Mouse (Mus musculus): Measurements from ENCODE around the gene Slc24a4. TPM values are rescaled to one million over a fixed set of nuclear protein-coding genes. Genes with fewer than 3 reads are reported as not detected.

Gene Slc24a4
- total RNA-seq, 2 experiments from 2014 or later, result 43.0 to 47.4 TPM

DNA sequence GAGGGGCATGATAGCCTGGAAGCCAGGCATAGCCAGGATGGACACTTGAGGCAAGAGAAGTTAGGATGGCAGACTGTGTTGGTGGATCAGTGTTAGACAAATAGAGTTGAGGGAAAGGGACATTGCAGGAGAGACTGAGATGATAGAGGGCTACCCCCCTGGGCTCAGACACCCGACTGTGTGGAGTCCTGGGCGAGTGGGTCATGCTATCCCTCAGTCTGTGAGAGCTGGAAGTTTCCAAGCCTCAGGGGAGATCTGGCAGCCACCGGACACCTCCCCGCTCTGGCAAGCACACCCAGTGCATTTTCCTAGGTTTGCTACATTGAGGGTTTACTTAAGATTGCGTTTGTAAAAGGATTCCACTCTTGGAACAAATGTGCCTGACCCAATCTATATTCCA lies 157.2 kb downstream of the Slc24a4 start:
- DNase-seq, result no peak

DNA sequence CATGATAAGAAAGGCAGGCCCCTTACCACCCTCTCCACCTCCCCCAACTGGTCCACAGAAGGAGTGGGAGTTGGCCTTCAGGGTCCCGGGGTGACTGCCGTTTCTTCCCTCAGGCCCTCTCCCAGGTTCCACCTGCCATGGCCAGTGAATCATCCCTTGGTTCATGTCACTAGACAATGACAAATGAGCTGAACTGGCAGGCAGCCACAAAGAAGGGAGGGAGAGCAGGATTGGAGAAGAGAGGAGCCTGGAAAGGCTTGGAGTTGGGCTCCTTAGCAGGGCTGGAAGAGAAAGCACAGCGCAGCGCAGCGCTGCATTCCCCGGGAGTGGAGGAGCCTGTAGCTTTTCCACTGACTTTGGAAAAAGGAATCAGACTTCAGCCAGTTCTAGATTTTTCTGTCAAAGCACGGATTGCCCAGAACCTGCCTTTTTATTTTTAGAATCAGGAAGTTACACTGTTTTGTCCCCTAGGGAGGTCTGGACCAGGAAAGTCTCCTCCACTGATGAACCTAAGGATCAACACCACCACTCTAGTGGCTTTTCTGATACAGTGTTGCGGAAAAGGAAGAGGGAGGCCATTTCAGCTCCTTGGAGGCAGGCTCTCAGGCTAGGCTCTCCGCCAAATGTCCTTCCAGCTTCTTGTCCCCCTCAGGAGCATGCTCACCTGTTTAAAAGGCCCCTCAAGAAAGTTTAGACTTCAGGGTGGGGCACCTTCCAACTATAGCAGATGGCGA lies 158.3 kb downstream of the Slc24a4 start:
- no peak for DNase-seq

DNA sequence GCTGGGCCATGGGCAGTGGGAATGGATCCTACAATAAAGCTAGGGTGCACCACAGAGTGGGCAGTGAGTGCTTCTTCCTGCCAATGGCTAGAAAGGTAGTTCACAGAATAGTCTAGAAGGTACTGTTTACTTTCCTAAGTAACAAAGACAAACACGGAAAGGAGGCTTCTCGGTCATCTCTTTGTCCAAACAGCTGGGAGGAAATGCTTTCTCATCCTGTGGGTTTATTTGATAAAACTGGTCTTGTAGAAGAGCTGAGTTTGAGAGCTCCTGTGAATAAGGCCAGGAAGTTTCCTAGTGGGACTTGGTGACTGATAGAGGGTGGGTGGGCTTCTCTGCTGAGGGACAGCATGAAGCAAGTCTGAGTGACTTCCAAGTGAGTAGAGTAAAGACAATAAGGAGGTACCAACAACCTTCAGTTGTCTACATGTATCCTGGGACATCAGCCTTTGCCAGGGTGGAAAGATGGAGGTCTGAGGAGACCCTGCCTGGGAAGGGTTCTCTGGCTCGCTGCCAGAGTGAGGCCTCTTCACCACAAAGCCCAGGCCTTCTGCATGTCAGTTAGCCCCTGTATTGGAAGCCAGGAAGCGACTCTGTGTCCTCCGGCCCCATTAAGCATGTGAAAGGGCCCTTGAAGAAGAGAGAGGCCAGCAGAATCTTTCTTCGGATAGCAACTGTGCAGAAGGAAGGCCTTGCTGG lies 159.5 kb downstream of the Slc24a4 start:
- DNase-seq, result no peak

DNA sequence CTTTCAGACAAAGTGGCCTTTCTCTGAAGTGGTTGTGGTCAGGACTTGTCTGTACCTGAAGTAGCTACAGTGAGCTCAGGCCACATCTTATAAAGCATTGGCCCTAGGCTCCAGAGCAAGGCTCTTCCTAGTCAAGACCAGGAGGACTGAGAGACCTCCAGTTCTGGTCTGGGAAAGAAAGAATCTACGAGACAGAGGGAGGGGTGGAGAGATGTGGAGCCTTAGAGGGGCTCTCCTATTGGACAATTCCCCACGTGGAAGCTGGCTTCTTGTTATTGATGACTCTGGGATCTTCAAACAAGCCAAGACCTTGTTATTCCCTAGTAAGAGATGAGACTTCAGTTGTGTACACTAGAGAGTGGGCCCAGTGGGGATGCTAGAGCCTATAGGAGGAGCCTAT lies 160.3 kb downstream of the Slc24a4 start:
- DNase-seq, result no peak

DNA sequence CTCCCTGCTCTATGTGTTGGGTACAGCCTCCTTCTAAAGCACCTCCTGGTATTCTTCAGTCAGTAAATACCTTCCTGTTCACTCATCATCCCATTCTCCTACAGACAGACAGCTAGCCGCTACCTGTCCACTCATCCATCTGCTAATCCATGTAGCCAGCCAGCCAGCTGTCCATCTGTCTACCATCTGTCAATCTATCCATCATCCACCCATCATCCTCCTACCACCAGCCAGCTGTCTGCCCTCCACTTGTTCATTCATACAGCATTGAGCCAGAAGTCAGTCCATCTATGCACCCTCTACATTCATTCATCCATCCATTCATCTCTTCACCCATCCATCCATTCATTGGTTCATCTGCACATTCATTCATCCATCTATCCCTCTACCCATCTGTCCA lies 161.0 kb downstream of the Slc24a4 start:
- no peak for DNase-seq

DNA sequence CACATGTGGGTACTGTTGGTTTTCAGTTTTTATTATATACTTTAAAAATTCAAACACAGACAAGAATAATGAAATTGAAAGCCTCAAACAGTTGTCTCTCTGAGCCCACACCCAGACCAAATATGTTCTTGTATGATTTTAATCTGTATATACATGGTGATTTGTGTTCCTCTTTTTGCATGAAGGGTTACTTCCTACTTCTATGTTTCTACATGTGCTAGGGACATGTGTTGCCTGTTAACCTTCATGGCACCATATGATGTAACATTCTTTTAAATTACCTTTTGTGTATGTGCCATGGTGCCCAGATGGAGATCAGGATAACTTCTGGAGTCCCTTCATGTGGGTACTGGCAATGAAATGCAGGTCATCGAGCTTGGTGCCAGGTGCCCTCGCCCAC lies 162.1 kb downstream of the Slc24a4 start:
- no peak for DNase-seq

DNA sequence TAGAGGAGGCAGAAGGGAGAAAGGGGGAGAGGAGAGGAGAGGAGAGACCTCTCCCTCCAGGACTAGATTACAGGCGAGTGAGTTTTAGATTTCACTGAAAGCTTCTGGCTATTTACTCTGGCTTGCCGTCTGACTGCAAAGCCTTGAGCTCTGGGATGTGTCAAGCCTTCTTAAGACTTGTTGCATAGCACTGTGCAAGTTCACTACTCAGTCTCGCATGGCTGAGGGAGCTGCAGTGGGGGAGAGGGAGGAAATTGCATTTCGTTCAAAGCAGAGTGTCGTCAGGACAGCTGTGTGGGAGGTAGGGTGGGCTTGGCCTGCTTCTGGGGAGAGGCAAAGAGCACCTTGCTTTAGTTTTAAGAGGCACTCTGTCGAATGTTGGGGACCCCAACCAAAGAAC lies 163.2 kb downstream of the Slc24a4 start:
- no peak for DNase-seq

DNA sequence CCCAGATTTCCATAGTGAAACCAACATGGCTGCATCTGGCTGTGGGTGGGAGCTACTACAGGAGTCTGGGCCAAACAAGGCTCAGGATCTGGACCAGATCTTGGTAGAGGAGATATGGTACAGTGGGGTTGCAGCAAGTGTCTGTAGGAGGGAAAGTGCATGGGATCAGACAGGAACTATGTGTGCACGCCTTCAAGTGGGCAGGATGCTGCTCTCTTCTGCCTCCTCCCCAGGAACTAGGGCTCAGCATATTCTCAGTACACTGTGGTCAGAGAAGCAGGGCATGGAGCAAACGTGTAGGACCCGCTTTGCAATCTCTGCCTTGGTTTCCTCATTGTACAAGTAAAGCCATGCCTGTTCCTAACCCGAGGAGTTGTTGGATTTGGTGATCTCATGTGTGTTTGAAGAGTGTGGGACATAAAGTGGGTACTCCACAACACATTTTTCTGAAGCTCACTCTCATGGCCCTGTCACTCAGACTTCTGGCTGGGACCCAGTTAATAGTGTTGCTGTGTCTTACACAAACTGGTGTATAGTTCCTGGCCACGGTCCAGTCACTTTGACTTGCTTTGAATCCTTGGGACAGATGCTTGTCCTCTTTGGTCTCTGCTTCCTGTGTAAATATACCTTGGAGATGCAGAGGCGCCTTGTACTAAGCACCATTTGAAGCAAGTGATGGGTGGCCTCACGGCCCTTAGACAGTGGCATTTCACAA lies 164.1 kb downstream of the Slc24a4 start:
- no peak for DNase-seq

DNA sequence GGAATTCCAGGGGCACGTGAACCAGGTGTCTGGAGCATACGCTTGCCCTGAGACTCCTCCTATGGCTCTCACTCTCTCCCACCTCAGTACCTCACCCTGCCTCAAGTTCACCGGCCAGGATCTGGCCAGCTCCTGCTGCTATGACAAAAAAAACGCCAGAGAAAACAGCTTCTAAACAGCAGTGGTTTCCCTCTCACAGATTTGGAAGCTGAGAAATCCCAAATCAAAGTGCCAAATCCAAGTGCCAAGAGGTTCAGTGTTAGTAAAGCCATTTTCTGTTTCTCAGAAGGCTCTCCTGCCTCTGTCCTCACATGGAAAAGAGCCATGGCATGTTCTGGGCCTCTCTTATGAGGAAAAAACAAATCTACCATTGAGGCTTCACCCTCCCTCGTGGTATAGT lies 166.1 kb downstream of the Slc24a4 start:
- DNase-seq, result no peak

DNA sequence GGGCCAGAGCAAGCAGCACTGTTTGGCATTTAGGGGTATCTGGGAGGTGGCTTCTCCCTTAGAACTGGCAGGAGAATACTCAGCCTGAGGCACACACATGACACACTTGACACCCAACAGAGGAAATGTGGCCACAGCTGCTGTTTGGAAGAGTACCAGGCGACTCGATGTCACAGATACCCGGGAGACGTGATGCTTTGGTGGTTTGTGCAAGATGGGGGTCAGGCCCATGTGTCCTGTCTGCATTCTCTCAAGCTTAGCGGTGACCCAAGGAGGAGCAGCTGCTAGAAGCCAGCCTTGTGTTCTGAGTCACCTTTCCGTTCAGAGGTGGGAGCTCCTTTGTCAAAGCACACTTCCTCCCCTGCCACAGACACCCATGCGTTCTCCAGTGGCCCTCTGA lies 166.7 kb downstream of the Slc24a4 start:
- no peak for DNase-seq

DNA sequence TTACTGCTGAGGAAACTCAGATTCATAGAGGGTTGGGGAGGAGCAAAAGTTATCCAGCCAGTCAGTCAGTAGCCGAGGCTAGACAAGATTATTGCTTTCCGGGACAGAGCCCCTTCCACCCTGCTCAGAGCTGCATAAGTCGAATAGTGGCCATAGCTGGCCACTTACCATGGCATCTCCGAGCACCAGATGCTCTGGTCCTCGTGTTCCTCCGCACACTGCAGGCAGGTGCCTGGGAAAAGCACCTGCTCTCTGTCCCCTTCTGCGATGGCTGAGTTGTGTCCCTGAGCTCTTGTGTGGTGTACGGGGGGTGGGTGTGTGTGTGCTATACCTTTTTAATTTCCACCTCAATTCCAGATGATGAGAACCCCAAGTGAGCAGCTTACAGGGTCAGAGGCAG lies 167.1 kb downstream of the Slc24a4 start:
- DNase-seq, result no peak

DNA sequence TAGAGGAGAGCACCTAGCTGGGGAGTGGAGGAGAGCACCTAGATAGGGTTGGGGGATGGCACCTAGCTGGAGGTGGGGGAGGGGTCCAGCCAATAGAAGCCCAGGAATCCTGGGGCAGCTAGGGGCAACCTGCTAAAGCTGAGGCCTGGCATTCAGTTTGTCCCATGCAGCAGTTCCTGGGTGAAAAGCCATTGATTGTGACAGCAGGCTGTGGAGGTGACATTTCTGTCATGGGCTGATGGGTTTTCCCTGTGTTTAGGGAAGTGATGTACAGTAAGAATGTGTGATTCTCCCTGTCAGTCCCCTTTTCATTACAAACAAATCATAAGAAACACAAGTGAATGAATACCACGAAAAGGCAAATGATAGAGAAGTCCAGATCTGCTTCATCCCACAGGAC lies 167.8 kb downstream of the Slc24a4 start:
- DNase-seq, result no peak

DNA sequence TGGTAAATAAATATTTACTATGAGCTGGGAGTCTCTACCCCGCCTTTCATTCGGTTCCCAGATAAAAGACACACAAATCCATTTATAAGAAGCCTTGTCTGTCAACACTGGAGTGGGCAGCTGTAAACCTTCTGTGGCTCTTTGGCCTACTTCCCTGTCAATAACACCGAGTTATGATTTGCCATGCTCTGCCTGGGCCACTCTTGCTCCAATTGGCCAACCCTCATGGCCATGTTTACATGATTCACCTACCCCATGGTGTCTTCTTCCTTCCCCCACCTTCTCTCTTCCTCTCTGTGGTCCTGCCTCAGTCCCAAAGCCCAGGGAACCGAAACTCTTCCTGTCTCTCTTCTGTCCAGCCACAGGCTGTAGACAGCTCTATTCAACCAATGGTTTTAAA lies 168.4 kb downstream of the Slc24a4 start:
- DNase-seq, result no peak

DNA sequence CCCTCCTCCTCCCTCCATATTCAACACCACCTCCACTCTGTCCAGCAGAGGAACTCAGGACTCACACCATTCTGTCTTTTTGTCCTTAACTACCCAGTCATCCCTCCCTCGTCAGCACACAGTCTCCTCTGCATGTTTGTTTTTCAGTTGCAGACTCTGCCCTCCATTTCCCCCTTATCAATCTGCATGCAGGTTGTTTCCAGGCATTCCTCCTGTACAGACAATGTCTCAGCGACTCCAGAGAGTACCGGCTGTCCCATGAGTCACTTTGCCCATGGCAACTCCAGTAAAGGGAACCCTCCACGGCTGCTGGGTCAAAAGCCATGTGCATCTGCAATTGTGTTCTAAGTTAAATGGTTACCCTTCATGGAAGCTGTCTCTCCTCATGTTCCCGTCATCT lies 170.7 kb downstream of the Slc24a4 start:
- DNase-seq, result no peak

DNA sequence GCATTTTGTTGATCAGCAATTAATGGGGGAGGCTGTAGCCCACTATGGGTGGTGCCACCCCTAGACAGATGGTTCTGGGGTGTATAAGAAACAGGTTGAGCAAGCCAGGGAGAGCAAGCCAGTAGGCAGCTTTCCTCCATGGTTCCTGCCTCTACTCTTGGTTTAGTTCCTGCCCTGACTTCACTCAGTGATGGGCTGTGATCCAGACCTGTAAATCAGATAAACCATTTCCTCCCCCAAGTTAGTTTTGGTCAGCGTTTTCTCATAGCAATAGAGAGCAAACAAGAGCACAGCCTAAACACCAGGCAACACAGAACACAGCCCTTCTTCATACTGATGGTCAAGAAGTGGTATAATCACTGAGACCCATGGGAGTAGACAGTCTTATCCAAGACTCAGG lies 173.1 kb downstream of the Slc24a4 start:
- DNase-seq, result no peak

DNA sequence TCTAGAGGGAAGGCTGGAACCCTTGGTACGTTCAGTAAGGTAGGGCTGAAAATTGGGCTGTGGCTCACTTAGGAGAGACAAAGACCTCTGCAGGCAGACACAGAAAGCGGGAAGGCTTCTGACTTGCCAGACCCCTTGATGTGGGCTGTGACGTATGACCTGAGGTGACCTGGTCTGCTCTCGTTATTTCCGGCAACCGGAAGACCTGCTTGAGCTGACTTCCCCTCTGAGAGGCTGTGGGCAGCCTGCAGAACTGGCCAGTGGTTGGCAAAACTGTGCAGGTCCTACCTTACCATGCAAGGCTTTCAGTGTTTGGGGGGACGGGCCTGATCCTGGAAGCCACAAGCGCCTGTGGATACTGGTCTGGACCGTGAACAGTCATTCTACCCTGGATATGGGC lies 173.8 kb downstream of the Slc24a4 start:
- no peak for DNase-seq

DNA sequence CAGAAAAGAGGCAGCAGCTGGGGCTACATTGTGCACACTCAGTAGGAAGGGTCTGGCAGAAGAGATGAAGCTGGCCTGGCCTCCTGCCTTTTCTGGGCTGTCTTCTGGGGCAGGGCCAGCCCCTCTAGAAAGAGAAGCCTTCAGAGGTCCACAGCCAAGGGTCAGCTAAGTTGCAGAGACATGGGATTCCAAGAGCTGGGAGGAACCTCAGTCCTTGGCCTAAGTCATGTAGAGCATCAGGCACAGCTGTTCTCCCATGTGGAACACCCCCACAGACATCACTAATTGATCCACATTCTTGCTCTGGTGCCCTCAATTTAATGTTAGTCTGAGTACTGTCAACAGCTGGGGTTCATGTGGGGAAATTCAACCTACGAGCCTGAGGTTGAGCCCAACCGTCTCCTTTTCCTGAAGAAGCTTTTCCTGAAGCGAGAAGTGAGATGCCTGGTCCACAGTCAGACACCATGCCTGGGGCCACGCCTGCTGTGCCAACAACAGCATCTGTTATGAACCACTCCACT lies 174.4 kb downstream of the Slc24a4 start:
- DNase-seq, result no peak

DNA sequence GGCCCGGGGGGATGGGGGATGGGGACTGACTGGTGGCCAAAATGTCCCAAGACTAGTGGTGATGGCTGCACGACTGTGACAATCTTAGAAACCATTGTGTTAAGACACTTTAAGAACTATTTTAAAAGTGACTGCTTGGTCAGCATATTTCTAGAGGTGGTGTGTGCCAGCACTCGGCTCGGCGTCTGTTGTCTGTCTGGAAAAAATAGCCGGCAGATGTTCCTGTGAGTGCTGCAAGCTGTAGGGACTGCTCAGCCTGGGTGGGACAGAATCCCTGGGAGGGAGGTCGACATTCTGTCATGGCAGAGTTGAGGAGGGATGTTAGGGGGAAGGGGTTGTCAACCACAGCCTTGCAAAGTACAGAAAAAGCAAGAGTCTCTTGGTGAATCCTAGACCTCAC lies 175.3 kb downstream of the Slc24a4 start:
- no peak for DNase-seq

DNA sequence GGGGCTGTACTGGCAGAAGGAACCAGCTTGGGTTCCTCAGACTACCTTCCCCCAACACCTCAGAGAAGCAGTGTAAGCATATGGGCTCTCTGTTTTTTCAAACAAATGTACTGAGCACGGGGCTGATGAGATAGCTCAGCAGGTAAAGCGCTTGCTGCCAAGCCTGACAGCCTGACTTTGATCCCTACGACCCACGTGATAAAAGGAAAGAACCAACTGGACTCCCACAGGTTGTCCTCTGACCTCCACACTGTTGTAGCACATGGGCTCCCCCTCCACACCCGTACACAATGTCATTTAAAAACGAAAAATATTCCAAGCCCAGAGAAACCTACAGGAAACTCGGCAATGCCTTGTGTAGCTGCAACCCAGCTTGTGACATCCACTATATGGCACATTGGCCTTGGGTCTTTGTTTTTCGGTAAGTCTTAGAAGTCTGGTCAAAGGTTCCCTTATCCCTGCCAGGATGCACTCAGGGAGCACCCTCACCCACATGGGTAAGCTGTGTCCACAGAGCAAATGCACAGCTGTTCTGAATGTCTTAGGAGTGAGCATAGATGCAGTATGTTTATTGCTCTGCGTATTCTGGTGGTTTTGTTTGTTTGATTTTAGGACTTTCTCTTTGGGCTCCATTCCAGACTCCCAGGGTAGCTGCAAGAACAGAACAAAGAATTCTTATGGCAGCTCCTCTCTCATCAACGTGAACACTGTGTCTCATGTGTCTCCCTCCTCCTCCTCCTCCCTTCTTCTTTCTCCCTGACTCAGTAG lies 176.7 kb downstream of the Slc24a4 start:
- DNase-seq, result no peak

DNA sequence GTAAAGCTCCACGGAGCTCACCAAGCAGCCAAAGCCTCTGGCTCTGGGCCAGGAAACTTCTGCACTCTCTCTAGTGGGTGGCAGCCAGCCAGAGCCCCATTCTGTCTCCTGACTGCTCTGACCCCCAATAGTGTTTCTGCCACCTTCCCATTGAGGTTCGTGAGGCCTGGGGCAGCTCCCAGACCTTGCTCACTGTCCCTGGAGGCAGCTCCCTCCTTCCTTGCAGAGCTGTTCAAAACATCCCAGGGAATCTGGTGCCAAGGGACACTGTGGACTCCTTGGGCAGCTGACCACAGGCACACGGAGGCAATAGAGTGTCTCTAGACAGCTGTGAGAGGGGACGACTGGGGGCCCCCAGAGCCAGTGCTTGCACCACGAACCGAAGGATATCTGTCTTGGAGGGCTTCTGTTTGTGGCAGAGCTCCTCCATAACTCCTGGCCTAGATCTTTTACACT lies 179.5 kb downstream of the Slc24a4 start:
- DNase-seq, result no peak

DNA sequence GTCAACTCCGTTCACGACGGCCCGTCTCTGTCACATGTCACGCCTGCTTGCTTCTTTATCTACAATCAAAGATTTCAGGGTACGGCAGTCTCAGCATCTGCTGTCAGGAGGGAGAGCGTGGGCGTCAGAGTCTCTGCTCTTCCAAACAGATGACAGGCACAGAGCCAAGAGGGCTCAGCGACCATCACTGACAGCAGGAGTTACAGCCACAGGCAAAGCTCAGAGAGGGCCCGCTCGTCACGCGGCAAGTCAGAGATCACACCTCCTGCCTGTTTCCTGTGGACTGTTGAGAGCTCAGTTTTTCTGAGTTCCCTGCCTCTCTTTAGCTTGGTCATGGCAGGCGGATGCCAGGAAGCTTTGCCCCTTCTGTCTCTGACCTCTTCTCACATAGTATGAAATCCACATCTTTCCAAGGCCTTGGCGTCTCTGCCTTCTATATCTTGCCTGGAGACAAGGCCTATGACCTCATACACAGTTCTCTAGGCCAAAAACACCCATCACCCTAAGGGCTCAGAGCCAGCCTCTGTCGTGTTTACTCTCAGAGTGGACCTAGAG lies 180.0 kb downstream of the Slc24a4 start:
- DNase-seq, result peak; percentile 57 to 66

DNA sequence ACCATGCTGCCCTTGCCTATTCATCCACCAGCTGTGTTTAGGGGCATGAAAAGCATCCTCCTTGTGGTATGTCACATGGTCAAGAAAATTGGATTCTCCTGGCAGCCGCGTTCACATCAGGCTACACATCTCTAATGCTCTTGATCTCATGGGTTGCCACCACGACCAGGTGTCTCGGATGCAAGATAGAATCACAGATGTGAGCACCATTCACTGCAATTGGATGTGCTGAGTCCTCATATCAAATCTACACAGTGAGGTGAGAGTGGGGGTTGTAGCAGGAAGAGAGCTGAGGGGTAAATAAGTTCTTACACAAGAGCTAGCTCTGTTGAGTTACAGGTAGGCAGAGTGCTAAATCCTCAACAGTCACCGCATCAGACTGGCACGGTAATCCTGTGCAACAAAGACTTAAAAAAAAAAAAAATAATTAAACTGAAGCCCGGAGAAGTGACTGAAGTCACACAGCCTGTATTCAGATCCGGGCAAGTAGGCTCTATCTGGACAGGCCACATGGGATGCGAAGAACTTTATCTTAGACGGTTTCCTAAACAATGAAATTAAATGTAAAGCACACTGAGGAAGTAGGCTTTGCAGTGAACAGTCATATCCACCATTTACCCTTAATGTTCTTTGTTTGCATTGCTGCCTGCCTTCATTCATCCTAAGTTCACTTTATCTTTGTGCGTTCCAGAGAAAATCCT lies 180.7 kb downstream of the Slc24a4 start:
- DNase-seq, result no peak

Measured in layer of hippocampus, postnatal 36 days (tissue).